Mouse (Mus musculus) spleen, adult 2 months (tissue): ENCODE measurements around the gene Pxdc1.

ENCODE experiments used
- CTCF ChIP-seq: fragments of 200-500 bp; IDR thresholded peaks from 2 replicates; pipeline ENCODE4 v1.5.1; 2011; ENCODE audit warnings: mild to moderate bottlenecking, inconsistent platforms; ENCODE audit not compliant: insufficient read depth, insufficient read length, insufficient replicate concordance; ENCODE audit errors: extremely low read depth
- POLR2A ChIP-seq: fragments of 200-500 bp; IDR thresholded peaks from 2 replicates; pipeline ENCODE4 v1.6.1; 2011; ENCODE audit warnings: low read depth, low read length, inconsistent platforms

GRCm38 (mm10) chr13:34596797-34597196 lies 56.5 kb downstream of the Pxdc1 start:
- TF ChIP-seq POLR2A: no peak
- no peak for TF ChIP-seq CTCF
